18 mouse cellular contexts compared by ENCODE assay signal in the genomic region with DNA sequence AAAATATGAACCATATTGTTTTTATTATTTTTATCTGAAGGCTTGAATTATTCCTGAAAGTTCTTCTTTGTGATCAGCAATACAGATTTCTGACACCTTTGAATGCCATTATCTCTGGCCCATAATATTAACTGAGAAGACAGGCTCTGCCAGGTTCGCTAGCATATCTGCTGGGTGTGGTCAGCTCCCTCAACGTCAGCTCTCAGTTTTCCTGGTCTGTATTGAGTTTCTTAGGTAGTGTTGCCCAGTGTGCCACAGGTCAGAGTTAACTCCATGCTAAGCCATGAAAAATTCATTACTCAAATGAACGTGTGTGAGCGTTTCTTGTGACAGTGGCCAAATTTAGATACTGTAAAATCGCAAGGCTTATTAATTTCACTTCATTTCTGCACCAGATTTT.
"Had no signal": no experiment of that assay in that cellular context is flagged by ENCODE, and none has a peak within 500 bp of the region (broad histone marks: within the 10 kb centered on the region; RNA-seq: fewer than 3 reads in every experiment).

No protein-coding gene starts in this region.

- H3K36me3 ChIP-seq: limb, embryonic 10.5 days; liver, embryonic 13.5 days had no signal

- DNase-seq: kidney, adult 2 months; kidney, postnatal 25 days; layer of hippocampus, adult 9-11 months; liver; liver, embryonic 13.5 days; lung, embryonic 14.5 days; midbrain, embryonic 14.5 days; right cerebral cortex, adult 18-20 months; right cerebral cortex, postnatal 14 days; thymus, adult 18-20 months; thymus, postnatal 36 days had no signal

- H3K4me2 ChIP-seq: limb, embryonic 13.5 days; liver, embryonic 13.5 days; lung, embryonic 14.5 days; midbrain, embryonic 11.5 days had no signal

- H3K4me3 ChIP-seq: layer of hippocampus, adult 2 months; limb, embryonic 10.5 days; limb, embryonic 13.5 days; liver, embryonic 13.5 days; megakaryocyte, embryonic 14.5 days had no signal

- ATAC-seq: lung, postnatal 0 days had no signal

- H3K27ac ChIP-seq: kidney, postnatal 0 days; layer of hippocampus, adult 2 months; limb, embryonic 10.5 days; limb, embryonic 13.5 days; liver, embryonic 13.5 days had no signal

- H3K9me3 ChIP-seq: limb, embryonic 10.5 days; limb, embryonic 13.5 days; liver, embryonic 13.5 days; megakaryocyte, embryonic 14.5 days had no signal

- H3K27me3 ChIP-seq: limb, embryonic 13.5 days; liver, embryonic 13.5 days; megakaryocyte, embryonic 14.5 days had no signal

- H3K9ac ChIP-seq: limb, embryonic 13.5 days; liver, embryonic 13.5 days; lung, embryonic 14.5 days had no signal
